Mouse (Mus musculus): ENCODE measurements around the gene Zfp62. TPM values are rescaled to one million over a fixed set of nuclear protein-coding genes. Genes with fewer than 3 reads are reported as not detected.

Gene Zfp62
- total and polyA plus RNA-seq, 2 experiments from 2014 or later: 25.6 to 26.6 TPM

- peaks cover 10% of the 10 kb centered on the region for H3K4me1 ChIP-seq (ENCODE audit: insufficient read depth, low read length)
- WGBS: 84% methylated on average over 2 of the region's 2 CpGs
- H3K27ac ChIP-seq (ENCODE audit: low read depth, low read length): no peak overlapping the region
- H3K9me3 ChIP-seq (ENCODE audit: low read length): no peaks in the 10 kb centered on the region
- no peak for TF ChIP-seq CTCF (IDR thresholded peaks at IDR 0.05)
- no peak overlapping the region for H3K4me2 ChIP-seq (ENCODE audit: low read depth, low read length, poor library complexity, severe bottlenecking)
- no peak overlapping the region for H3K4me3 ChIP-seq (ENCODE audit: low read depth, low read length)
- no peaks in the 10 kb centered on the region for H3K27me3 ChIP-seq (ENCODE audit: insufficient read depth, low read length)
- ATAC-seq (ENCODE audit: low FRiP score) (no peak), DNase-seq (ENCODE audit: low spot score) (no peak)
- H3K9ac ChIP-seq (replicated peaks; ENCODE audit: low read length, poor library complexity, severe bottlenecking): no peak overlapping the region
- H3K36me3 ChIP-seq (ENCODE audit: insufficient read depth, low read length): no peaks in the 10 kb centered on the region
Observed at GRCm38 (mm10) chr11:49247255-49247654, 44.2 kb downstream of the Zfp62 start.

GRCm38 (mm10) chr11:49248226-49248973 lies 45.3 kb downstream of the Zfp62 start:
- no peak overlapping the region for H3K27ac ChIP-seq (ENCODE audit: low read depth, low read length)
- WGBS: 61% methylated on average over 6 of the region's 6 CpGs
- H3K4me1 ChIP-seq (ENCODE audit: insufficient read depth, low read length): peaks cover 10% of the 10 kb centered on the region
- H3K27me3 ChIP-seq (ENCODE audit: insufficient read depth, low read length): no peaks in the 10 kb centered on the region
- H3K4me2 ChIP-seq (ENCODE audit: low read depth, low read length, poor library complexity, severe bottlenecking): no peak overlapping the region
- no peak overlapping the region for H3K9ac ChIP-seq (replicated peaks; ENCODE audit: low read length, poor library complexity, severe bottlenecking)
- H3K9me3 ChIP-seq (ENCODE audit: low read length): no peaks in the 10 kb centered on the region
- DNase-seq (ENCODE audit: low spot score) (no peak), ATAC-seq (ENCODE audit: low FRiP score) (no peak)
- no peak overlapping the region for H3K4me3 ChIP-seq (ENCODE audit: low read depth, low read length)
- no peaks in the 10 kb centered on the region for H3K36me3 ChIP-seq (ENCODE audit: insufficient read depth, low read length)
- TF ChIP-seq CTCF (IDR thresholded peaks at IDR 0.05): no peak

- no peaks in the 10 kb centered on the region for H3K9me3 ChIP-seq (ENCODE audit: low read length)
- no peaks in the 10 kb centered on the region for H3K27me3 ChIP-seq (ENCODE audit: insufficient read depth, low read length)
- no peak overlapping the region for H3K27ac ChIP-seq (ENCODE audit: low read depth, low read length)
- no peak overlapping the region for H3K9ac ChIP-seq (replicated peaks; ENCODE audit: low read length, poor library complexity, severe bottlenecking)
- no peak for DNase-seq (ENCODE audit: low spot score)
- 65% methylated on average over 6 of the region's 6 CpGs for WGBS
- no peak for TF ChIP-seq CTCF (IDR thresholded peaks at IDR 0.05)
- H3K4me2 ChIP-seq (ENCODE audit: low read depth, low read length, poor library complexity, severe bottlenecking): no peak overlapping the region
- ATAC-seq (ENCODE audit: low FRiP score): no peak
- H3K36me3 ChIP-seq (ENCODE audit: insufficient read depth, low read length): peaks cover 3% of the 10 kb centered on the region; the same call in 1 of the 2 replicates
- H3K4me1 ChIP-seq (ENCODE audit: insufficient read depth, low read length): peaks cover 10% of the 10 kb centered on the region
- H3K4me3 ChIP-seq (ENCODE audit: low read depth, low read length): no peak overlapping the region
Observed at GRCm38 (mm10) chr11:49248974-49249700, 46.0 kb downstream of the Zfp62 start.

GRCm38 (mm10) chr11:49249811-49250421 lies 46.8 kb downstream of the Zfp62 start:
- ATAC-seq (ENCODE audit: low FRiP score): no peak

GRCm38 (mm10) chr11:49250422-49251379 lies 47.6 kb downstream of the Zfp62 start:
- H3K27me3 ChIP-seq (ENCODE audit: insufficient read depth, low read length): no peaks in the 10 kb centered on the region
- peak overlapping the region; percentile 93 for H3K4me2 ChIP-seq (ENCODE audit: low read depth, low read length, poor library complexity, severe bottlenecking)
- peaks cover 10% of the 10 kb centered on the region for H3K4me1 ChIP-seq (ENCODE audit: insufficient read depth, low read length)
- ATAC-seq (ENCODE audit: low FRiP score) (peak; percentile 85), DNase-seq (ENCODE audit: low spot score) (peak; percentile 66)
- H3K4me3 ChIP-seq (ENCODE audit: low read depth, low read length): peak overlapping the region; percentile 59
- peak; percentile 54 for TF ChIP-seq CTCF (IDR thresholded peaks at IDR 0.05)
- 5% methylated on average over 45 of the region's 45 CpGs for WGBS
- no peaks in the 10 kb centered on the region for H3K9me3 ChIP-seq (ENCODE audit: low read length)
- H3K9ac ChIP-seq (replicated peaks; ENCODE audit: low read length, poor library complexity, severe bottlenecking): peak overlapping the region; percentile 72
- peak overlapping the region; percentile 70 for H3K27ac ChIP-seq (ENCODE audit: low read depth, low read length)
- peaks cover 3% of the 10 kb centered on the region; the same call in 1 of the 2 replicates for H3K36me3 ChIP-seq (ENCODE audit: insufficient read depth, low read length)

More at GRCm38 (mm10) chr11:49249811-49250421, 46.8 kb downstream of the Zfp62 start:
- no peak for TF ChIP-seq CTCF (IDR thresholded peaks at IDR 0.05)
- WGBS: 36% methylated on average over 10 of the region's 10 CpGs
- H3K4me3 ChIP-seq (ENCODE audit: low read depth, low read length): peak overlapping the region; percentile 59
- H3K36me3 ChIP-seq (ENCODE audit: insufficient read depth, low read length): peaks cover 3% of the 10 kb centered on the region; the same call in 1 of the 2 replicates
- peak overlapping the region; percentile 72 for H3K9ac ChIP-seq (replicated peaks; ENCODE audit: low read length, poor library complexity, severe bottlenecking)
- H3K9me3 ChIP-seq (ENCODE audit: low read length): no peaks in the 10 kb centered on the region
- peak overlapping the region; percentile 70 for H3K27ac ChIP-seq (ENCODE audit: low read depth, low read length)
- H3K27me3 ChIP-seq (ENCODE audit: insufficient read depth, low read length): no peaks in the 10 kb centered on the region
- peaks cover 10% of the 10 kb centered on the region for H3K4me1 ChIP-seq (ENCODE audit: insufficient read depth, low read length)
- H3K4me2 ChIP-seq (ENCODE audit: low read depth, low read length, poor library complexity, severe bottlenecking): peak overlapping the region; percentile 93
- DNase-seq (ENCODE audit: low spot score): no peak

All from midbrain, postnatal 0 days (tissue).